Mouse (Mus musculus): ENCODE measurements around the gene Ngly1.

Gene Ngly1

DNA sequence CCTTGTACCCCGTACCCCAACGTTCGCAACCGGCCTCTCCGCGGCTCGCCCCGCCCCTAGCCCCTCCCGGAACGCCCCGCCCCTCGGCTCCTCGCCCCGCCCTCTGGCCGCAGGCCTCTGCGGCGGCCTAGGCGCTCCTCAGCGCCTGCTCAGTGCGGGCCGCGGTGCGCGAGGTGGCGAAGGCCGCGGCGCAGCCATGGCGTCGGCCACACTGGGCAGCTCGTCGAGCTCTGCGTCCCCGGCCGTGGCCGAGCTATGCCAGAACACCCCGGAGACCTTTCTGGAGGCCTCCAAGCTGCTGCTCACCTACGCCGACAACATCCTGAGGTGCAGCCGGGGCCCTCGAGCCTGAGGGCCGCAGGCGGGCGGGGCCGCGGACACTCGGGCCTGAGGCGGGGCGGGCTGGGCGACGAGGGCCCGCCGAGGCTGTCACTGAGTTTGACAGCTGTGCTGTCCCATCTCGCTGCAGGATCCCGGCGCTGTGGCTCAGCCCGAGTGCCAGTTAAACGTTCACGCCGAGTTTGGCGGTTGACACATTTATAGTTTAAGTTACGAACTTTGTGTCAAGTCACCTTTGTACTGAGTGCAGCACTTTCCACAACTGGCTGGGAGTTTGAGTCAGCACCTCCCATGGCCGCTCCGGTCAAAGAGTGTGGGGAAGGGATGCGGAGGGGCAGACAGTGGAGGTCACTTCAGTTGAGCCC, at the start of gene Ngly1, which contains the start of gene Oxsm:
Ngly1 (plus strand) TSS at position 110 of the 704 bp plus-strand sequence.
Oxsm (minus strand) TSS at position 638 of the 704 bp plus-strand sequence.
- DNase-seq: peak; percentile 88 to 93

DNA sequence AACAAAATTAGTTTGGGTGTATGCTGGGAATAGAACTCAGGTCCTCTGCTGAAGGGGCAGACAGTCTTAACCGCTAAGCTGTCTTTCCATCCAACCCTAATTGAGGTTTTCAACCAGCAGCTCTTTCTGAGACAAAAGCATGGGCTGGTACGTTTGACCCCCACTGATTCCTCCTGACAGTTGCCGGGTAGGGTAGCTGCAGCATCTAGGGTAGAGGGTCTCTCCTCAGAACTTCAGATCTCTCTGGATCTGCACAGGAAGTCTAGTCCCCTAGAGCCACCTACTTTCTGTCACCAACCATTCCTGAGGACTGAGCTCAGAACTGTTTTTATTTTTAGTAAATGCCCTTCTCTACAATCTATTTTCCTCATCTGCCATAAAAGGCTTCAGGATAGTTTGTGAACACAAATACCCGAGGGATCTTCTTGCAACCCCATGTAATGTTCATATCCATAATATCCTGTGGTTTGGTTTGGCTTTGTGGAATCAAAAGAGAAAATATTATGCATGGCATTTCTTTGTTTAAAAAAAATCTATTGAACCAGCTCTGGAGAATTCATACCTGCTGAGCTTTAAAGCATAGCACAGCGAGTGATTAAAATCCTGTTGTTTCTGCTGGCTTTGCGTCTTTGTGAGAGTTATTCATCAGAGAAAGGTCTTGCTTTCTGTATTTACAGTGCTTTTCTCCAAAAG, 48.7 kb upstream of the Ngly1 start:
- no peak for DNase-seq

DNA sequence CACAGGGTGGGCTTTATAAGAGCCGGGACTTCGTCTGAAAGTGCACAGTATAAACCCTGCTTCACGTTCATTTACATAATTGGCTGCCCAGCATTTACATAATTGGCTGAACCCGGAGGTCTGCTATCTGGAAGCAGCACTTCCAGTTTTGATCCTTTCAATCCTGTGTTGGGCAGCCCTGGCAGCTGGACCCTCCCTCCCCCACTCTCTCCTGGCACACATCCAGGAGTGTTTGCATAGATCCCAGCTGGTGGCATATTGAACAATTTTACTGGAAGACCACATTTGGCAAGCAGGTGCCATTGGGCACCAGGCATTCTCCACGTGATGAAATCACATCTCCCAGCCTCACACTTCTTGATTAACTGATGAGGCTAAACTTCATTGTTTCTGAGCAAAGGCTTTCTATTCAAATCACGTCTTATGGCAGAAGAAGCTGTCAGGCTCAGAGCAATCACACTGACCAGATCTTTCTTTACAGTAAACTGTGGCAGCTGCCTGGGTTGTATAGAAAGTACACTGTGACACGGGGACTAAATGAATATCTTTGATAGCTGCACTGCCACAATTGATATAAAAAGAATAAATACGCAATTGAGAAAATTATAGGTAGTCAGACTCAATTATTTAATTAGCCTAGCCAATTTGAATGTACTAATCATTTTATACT, 48.0 kb upstream of the Ngly1 start:
- DNase-seq: peak; percentile 48 to 49

DNA sequence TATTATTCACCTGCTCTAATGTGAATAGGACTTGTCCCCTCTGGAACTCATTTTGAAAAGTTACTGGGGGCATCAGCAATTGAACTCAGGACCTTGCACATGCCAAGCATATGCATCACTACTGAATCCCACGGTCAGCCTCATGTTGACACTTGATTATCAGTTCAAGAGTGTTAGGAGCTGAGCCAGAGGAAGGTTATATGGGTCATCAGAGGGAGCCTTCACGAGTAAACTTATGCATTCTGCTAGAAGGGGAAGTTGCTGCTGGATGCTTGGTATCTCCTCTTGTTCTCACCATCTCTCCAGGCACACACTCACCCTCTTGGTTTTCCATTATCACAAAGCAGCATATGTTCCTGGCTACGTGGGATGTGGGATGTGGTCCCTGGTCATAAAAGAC, 47.4 kb upstream of the Ngly1 start:
- no peak for DNase-seq

DNA sequence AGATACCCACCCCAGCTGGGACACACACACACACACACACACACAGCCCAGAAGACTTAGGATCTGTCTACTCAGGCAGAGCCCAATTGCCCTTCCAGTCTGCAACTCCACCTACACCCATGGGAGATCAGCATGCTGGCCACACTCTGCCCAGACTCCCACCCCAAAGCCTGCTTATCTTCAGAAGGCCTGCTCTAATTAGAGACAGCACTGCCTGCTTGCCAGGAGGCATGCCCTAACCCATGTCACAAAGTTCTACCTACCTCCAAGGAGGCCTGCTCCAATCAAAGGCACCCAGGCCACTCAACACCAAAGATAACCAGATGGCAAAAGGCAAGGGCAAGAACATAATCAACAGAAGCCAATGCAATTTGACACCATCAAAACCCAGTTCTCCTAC, 41.4 kb upstream of the Ngly1 start:
- DNase-seq: no peak

DNA sequence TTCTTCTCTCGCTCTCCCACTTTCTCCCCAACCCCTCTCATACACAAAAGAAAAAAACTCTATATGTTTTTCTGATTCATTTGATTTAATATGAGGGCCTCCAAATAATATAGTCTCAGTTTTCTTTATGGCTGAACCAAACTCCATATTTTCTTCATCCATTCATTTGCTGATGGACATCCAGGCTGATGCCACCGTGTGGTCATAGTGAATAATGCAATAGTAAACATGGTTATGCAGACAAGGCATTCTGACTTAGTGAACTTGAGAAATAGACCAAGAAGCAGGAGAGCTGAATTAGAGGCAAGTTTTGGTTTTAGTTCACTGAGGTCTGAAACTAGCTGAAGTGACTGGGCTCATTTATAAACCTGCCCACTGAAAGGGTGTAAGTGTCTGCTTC, 30.1 kb upstream of the Ngly1 start:
- DNase-seq: peak in 1 of 2 experiments; percentile 33

DNA sequence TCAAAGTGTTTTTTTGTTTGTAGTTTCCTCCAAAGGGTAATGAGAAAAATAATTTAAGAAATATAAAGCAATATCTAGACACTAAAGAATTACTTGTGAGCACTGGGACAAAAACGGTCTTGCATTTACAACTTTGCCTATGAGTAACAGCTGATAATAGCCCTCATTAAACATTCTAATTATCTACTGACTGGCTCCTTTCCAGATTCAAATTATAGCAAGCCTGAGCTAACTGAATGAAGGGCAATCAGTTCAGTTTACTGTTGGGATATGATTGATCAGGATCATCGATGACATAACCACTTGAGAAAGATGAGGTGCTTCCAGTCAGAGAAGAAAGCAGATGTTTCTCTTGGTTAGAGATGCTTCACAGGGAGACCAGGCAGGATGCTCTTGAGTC, 19.7 kb upstream of the Ngly1 start:
- DNase-seq: no peak

DNA sequence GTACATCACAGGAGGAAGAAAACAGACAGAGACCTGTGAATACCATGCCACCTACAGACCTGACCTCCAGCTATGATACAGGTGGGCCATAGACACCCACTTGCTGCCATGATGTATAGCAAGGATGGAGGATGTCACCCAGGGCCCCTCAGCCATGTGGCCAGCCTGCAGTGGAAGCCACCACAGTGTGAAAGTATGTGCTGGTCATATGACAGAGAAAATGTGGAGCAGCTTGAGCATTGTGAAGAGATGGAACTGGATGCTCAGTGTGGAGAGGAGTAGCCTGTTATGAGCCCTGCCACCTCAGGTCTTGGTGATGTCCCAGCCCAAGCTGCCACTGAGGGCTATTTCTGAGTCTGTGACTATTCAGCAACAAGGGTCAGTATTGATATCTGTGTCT, 18.5 kb upstream of the Ngly1 start:
- no peak for DNase-seq

DNA sequence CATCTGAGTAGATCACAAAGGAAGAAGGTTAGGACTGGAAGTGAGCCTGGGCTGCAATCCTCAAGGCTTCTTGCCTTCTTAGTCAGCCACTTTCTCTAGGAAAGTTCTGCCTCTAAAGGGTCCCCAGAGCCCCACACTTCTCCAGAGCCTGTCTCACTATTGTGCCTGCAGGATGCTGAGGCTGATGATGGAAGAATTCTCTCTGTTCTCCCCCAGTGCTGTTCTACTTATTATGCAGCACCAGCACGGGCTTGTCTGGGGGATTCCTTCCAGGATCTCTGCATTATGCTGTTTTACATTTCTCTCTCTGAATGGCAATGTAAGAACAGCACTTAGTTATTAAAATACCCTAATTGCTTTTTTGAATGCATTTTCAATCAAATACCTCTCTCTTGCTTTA, 15.6 kb upstream of the Ngly1 start:
- no peak for DNase-seq

DNA sequence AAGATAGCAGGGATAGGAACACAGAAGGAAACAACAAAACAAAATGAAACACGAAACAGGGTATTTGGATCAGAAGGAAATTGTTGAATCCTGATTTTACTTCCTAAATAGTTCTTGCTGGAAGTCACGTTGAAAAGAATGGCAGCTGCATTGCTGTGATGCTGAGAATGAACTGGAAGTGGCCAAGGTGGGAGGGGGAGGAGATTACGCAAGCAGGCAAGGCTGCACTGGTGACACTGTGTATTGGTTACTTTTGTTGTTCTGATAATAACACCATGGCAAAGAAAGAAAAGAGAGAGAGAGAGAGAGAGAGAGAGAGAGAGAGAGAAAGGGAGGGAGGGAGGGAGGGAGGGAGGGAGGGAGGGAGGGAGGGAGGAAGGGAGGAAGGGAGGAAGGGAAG, 12.6 kb upstream of the Ngly1 start:
- DNase-seq: no peak

DNA sequence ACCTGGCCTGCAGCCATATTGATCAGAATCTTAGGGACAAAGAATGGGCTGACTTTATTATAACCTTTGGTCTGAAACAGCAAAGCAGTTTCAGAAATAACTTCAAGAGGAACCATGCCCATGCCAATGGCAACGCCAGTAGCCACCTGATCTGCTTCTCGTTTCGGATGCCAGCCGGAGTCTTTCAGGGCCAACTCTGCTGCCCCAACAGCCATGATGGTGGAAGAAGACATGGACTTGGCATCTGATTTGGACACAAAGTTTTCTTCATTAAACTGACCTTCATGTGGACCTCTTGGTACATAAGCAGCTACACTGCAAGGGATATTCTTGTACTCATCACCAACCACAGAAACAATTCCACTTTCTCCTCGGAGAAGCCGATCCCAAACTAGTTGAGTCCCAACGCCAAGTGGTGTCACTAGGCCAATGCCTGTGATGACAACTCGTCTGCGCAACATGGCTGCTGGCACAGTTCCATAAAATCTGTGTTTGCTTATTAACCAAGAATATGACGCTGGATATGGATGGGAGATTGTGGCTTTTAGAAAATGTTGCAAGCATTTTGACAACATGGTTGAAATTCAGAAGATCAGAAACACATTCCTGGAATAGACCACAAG, 6.8 kb upstream of the Ngly1 start:
- DNase-seq: no peak

DNA sequence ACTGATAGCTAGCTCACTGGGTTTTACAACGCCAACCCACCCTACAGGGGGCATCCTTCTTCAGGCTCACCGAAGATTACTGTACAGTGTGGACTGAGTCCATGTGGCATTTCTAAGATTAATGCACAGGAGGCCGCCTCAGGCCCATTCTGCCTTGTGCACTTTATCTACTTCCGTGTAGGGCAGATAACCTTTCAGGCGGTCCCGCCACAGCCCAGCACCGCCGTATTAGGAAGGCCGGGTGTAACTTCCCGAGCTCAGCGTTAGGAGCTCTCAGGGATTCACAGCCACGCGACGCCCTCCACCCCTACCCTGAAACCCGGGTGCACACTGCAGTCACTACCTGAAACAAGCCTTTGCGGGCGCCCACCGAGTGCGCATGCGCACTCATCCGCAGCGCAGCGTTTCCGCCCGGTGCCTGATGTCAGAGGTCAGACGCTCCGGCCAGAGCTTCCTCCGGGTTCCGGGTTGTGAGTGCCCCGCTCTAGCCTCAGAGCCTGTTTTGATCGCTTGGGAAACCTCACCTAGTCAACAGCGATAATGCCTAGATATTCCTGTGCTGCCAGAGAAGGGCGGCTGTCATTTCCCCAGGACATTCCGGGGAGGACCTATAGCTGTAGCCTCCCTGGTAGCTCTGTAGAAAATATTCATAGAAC, 6.0 kb upstream of the Ngly1 start:
- DNase-seq: peak; percentile 90 to 94

DNA sequence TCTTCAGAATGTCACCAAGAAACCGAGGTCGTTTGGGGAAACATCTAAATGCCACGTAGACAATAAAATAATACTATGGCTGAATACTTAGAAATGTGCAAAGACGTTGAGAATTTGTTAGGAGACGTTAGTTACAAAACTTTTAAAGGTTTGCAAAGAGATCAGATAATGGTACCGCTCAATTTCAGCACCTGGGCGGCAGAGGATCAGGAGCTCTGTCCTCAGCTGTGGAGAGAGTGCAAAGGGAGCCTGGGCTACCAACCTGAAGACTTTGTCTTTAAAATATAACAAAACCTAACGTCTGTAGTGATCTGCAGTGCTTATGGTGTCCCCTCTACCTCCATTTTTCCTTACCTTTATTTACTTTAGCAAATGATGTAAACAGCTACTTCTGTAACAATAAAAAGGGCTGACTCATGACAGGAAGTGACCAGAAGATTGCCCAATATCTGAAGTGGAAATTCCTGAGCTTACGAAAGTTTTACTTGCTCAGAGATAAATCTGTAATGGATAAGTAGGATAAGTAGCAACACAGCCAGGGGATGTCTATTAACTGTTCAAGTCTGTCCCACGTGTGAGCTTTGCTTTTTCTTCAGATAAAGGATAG, 5.4 kb upstream of the Ngly1 start:
- peak; percentile 19 to 40 for DNase-seq

DNA sequence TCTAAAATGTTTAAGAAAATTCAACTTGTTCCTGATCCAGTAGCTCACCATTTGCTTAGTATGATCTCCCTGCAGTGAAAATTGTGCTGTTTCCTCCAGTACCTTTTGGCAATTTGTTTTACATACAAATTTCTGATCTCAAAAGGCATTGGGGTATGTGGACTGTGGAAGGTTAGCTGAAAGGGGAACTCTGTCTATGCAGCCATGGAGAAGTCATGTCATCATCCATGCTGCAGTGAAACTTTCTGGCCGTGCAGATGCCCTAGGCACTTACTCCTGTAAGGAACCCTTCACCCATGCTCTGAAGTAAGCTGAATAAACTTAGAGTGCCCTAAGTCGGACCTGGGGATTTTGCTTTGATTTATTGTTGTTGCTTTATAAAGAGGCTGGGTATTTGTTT, 4.7 kb upstream of the Ngly1 start:
- DNase-seq: no peak

DNA sequence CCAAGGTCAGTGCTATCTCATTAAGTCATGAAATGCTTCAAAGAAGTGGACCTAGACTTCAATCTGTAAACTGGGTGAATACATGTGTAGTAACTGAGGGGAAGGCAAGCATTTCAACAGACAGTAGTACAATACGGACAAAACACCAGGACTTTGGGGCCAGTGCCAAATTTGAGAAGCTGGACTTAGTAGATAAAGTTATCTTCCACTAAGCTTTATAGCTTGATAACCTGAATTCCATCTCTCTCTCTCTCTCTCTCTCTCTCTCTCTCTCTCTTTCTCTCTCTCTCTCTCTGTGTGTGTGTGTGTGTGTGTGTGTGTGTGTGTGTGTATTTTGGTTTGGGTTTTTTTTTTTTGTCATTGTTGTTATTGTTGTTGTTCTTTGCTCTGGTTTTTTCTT, 4.0 kb upstream of the Ngly1 start:
- DNase-seq: no peak

DNA sequence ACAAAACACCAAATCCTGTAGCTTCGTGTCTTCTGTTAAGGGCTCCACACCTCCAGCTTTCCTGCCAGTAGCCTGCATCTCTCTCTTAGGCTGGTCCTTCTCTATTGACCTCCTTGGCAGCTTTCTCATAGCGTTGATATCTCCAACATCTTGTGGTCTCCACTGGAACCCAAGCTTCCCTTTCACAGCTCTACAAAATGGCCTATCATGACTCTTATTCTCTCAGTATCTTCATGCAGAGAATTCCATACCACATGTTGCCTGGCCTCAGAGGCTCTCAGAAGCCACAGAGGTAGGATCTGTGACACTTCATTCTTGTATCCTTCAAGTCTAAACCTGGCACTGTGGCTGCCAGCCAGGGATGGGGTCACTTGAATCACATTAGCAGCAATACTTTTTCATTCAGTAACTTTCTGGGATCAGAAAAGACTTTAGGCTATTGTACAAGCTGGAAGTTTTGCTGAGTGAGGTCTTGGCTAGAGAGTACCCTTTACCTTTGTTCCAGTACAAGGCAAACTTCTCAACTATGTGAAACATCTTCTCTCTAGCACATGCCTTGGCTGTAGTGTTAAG, 2.7 kb upstream of the Ngly1 start:
- peak; percentile 42 to 50 for DNase-seq

DNA sequence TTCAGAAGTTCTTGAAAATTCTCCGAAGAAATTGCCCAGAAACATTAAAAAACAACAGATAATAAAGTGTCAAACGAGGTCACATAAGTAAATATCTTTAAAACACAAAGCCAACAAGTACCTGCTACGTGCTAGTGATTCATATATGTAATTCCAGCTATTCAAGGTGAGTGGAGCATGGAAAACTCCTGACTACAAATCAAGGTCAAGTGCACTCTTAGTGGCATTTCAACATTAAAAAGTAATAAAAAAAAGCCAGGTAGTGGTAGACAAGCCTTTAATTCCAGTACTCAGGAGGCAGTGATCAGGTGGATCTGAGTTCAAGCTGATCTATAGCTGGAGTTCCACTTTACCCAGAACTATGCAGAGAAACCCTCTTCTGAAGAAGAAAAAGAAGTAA, 945 bp upstream of the Ngly1 start:
- DNase-seq: no peak

DNA sequence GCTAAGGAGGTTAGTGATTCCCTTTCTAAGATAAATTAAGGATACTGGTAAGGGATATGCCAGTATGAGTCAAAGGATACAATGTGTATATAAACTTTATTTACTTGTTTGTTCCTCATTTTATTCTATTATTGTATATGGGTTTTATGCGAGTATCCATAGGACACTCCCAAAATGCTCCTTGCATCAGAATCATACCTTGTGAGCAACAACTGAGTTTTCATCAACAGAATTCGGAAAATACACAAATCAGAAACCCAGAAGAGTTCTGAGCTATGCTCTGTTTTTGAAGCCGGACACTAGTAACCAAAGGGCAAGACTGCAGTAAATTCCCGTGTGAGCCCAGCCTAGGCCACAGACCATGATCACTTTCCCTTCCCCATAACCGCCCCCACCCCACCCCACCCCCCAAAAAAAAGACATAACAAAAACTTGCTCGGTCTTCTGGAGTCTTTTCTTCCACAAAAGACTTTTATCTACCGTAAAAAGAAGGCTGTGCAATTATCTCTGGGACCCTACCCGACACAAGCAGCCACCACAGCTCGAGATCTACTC, 400 bp upstream of the Ngly1 start:
- DNase-seq: no peak

DNA sequence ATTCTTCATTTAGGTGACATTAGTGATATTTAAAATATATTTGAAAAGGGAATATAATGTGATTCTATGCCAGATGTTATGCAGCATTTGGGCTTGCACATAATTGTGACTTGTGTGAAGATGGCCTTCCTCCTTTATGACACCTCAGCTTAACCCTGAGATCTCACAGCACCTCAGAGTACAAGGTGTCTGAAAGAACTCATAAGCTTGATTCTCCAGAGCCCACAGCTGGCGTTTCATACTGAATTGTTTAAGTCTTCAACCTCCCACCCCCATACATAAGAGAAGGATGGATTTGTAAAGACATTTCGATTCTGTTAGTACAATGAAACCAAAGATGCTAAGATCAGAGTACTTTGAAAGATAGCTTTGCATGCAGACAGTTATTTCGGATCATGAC, 1.0 kb downstream of the Ngly1 start:
- DNase-seq: no peak

DNA sequence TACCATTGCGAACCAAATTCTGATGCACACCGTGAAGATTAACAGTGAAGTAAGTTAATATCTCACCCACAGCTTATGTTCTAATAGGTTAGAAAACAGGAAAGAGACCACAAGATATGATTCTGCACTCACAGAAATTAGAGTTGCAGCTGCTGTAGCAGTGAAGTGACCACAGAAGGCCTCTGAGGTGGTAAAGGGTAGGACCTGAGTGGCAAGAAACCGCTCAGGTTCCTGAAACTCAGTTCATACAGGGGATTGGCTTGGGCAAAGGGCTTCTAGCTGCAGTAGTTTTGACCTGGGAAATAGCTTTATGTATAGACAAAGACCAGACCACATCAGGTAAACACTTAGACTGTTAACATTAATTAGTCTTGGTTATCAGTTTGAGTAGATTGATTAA, 6.7 kb downstream of the Ngly1 start:
- DNase-seq: no peak

DNA sequence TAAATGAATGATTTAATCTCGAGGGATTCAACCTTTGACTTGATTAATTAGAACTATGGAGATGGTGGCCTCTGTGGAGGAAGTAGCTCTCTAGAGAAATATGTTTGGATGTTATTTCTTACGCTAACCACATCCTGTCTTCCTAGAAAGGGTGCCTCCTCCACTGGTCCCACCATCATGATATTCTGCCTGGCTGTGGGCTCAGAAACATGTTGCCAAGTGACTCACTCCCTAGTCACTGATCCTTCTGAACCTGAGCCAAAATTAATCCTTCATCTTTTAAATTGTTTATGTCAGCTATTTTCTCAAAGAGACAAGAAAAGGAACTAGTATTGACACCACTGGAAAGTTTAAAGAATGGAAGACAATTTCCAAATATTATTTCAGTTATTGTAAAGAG, 7.1 kb downstream of the Ngly1 start:
- DNase-seq: no peak

DNA sequence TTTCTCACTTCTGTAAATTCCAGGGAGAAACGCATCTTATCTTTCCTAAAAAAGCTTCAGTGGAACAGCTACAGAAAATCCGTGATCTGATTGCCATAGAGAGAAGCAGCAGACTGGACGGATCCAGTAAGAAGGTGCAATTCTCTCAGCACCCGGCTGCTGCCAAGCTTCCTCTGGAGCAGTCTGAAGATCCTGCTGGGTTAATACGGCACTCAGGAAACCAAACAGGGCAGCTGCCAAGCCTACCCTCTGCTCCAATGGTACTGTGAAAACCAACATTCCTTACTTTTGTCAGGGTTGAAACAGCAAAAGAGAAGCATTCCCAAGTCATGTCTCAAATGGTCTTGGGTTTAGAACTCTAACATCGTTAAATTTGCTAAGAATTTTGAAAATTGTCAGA, 11.5 kb downstream of the Ngly1 start:
- no peak for DNase-seq
